Mouse (Mus musculus) heart, adult 2 months (tissue): ENCODE measurements at regions not wholly inside any gene's neighbourhood (a gene's known extent, or its start where the extent isn't known, plus 50 kb on each side); places are given as distances from the start of the nearest gene placed in this dataset.
"Not testable (repeated sequence)": the region's sequence is repeated elsewhere in the genome, so short reads cannot be mapped to it uniquely, and the experiment has no call there.

Experiments
- DNase-seq, 2 experiments: peaks; one replicate each; pipeline ENCODE4 v3.0.0; 2021
- H3K27ac ChIP-seq: fragments of 200-600 bp; 2 replicates; pipeline ENCODE4 v1.8.1; 2022
- H3K27me3 ChIP-seq: fragments of 200-500 bp; 2 replicates; pipeline ENCODE4 v1.6.1; 2012; ENCODE audit warnings: mild to moderate bottlenecking, low read length, inconsistent platforms, mixed read lengths; ENCODE audit not compliant: control insufficient read depth, insufficient read depth
- H3K36me3 ChIP-seq: fragments of 200-500 bp; 2 replicates; pipeline ENCODE4 v1.6.1; 2012; ENCODE audit warnings: low read length, inconsistent platforms; ENCODE audit not compliant: control insufficient read depth, insufficient read depth
- H3K4me1 ChIP-seq: fragments of 200-500 bp; 2 replicates; pipeline ENCODE4 v1.6.1; 2011; ENCODE audit warnings: low read length; ENCODE audit not compliant: control insufficient read depth, insufficient read depth
- H3K4me3 ChIP-seq: fragments of 200-600 bp; 2 replicates; pipeline ENCODE4 v1.8.1; 2022
- H3K79me2 ChIP-seq: fragments of 200-500 bp; replicated peaks from 2 replicates; pipeline ENCODE4 v1.6.1; 2012; ENCODE audit warnings: mild to moderate bottlenecking, inconsistent platforms, low read length, moderate library complexity, mixed read lengths; ENCODE audit not compliant: control insufficient read depth, insufficient read depth
- H3K9ac ChIP-seq: fragments of 200-500 bp; 2 replicates; pipeline ENCODE4 v1.6.1; 2012; ENCODE audit warnings: low read depth, mild to moderate bottlenecking, control low read depth, inconsistent platforms, low read length, mixed read lengths
- CTCF ChIP-seq: fragments of 200-600 bp; IDR thresholded peaks from 2 replicates; pipeline ENCODE4 v1.8.1; 2022; ENCODE audit warnings: antibody characterized with exemption, mild to moderate bottlenecking, moderate library complexity
- EP300 ChIP-seq: fragments of 200-500 bp; IDR thresholded peaks from 2 replicates; pipeline ENCODE4 v1.6.1; 2011; ENCODE audit warnings: low read depth, low read length, control low read depth; ENCODE audit not compliant: insufficient read depth
- POLR2A ChIP-seq: fragments of 200-500 bp; IDR thresholded peaks from 2 replicates; pipeline ENCODE4 v1.6.1; 2011; ENCODE audit warnings: mild to moderate bottlenecking, low read depth, low read length, control low read depth; ENCODE audit not compliant: insufficient read depth
- WGBS: fragments of 180-500 bp; shearing (Covaris S2); methylation state at CpG from one replicate; pipeline ENCODE4 v1.1.7; 2018; 5-methylcytosine and 5-hydroxymethylcytosine counted together
- intact Hi-C: fragments of 180-260 bp; cut with DNase I; formaldehyde crosslinking; loops from one replicate; pipeline ENCODE4 v1.15.1; 2025

DNA sequence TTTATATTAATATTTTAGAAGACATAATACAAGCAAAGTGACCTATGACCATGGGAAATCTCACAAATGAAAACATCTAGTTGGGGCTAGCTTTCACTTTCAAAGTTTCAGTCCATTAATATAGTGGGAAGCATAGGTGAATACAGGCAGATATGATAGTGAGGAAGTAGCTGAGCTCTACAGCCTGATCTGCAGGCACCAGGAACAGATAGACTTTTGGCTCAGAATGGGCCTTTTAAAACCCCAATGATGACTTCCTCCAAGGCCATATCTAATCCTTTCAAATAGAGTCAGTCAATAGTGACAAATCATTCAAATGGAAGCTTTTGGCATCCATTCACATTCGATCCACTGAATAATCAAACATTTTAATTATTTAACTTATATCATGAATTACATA is 581.6 kb upstream of the Pcdh17 start:
- Histone ChIP-seq H3K9ac (no peak overlapping the region), H3K27me3 (no peaks in the 10 kb centered on the region), H3K4me3 (no peak overlapping the region), H3K36me3 (no peaks in the 10 kb centered on the region), H3K79me2 (no peaks in the 10 kb centered on the region), H3K27ac (no peak overlapping the region), H3K4me1 (no peaks in the 10 kb centered on the region)
- TF ChIP-seq CTCF (no peak), POLR2A (no peak), EP300 (no peak)
- no peak for DNase-seq
- intact Hi-C loops: no loop called here
- 69% methylated on average over 1 of the region's 1 CpGs for WGBS

DNA sequence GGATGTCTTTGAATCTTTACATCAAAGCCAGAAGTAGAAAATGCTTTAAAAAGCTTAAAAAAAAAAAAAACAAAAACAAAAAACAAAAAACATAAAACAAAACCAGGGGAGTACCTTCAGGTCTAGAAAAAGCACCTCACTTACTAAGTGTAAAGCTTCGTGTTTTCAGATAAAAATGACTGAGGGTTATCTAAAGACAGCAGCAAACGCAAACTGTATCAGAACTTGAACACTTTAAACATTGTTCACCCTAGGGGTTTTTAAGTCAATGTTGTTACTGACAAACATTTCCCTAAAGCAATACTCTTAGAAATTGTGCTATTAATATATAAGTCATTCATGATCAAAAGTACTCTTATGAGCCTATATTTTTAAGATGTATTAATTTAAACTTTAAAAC is 580.7 kb upstream of the Pcdh17 start:
- no peaks in the 10 kb centered on the region for H3K36me3 ChIP-seq
- 44% methylated on average over 2 of the region's 2 CpGs for WGBS
- H3K4me3 ChIP-seq: no peak overlapping the region
- DNase-seq: no peak
- no peak overlapping the region for H3K9ac ChIP-seq
- H3K79me2 ChIP-seq: no peaks in the 10 kb centered on the region
- no peaks in the 10 kb centered on the region for H3K27me3 ChIP-seq
- no peak overlapping the region for H3K27ac ChIP-seq
- intact Hi-C loops: no loop called here
- TF ChIP-seq EP300 (no peak), CTCF (no peak), POLR2A (no peak)
- no peaks in the 10 kb centered on the region for H3K4me1 ChIP-seq

GRCm38 (mm10) chr14:83886393-83886792 is 557.0 kb upstream of the Pcdh17 start:
- WGBS: 42% methylated on average over 2 of the region's 2 CpGs
- Histone ChIP-seq H3K27ac (no peak overlapping the region), H3K36me3 (no peaks in the 10 kb centered on the region), H3K9ac (no peak overlapping the region), H3K27me3 (no peaks in the 10 kb centered on the region), H3K79me2 (no peaks in the 10 kb centered on the region), H3K4me1 (no peaks in the 10 kb centered on the region), H3K4me3 (no peak overlapping the region)
- no peak for TF ChIP-seq POLR2A
- TF ChIP-seq CTCF: no peak
- no peak for TF ChIP-seq EP300
- intact Hi-C loops: no loop called here
- no peak for DNase-seq

GRCm38 (mm10) chr14:83900711-83901110 is 542.7 kb upstream of the Pcdh17 start:
- intact Hi-C loops, H3K4me3 ChIP-seq, H3K4me1 ChIP-seq, H3K36me3 ChIP-seq, H3K27me3 ChIP-seq, DNase-seq, H3K79me2 ChIP-seq, H3K27ac ChIP-seq, H3K9ac ChIP-seq: not testable (repeated sequence)
- 35% methylated on average over 1 of the region's 1 CpGs for WGBS

DNA sequence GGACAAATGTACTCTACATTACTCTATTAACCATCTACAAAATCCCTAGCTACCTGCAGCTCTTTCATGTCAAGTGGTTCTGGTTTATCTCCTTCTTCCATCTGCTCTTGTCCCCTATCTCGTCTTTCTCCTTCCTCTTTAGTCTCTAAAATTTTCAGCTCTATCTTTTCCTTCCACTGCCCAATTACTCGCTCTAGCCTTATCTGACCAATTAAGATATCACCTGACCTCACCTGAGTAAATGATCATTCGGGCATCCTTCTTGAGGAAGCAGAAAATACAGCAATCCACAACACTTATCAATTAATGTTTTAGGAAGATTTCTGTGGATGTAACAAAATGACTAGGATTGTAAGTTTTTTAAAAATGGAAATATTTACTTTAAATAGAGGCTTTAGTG is 500.3 kb upstream of the Pcdh17 start:
- intact Hi-C loops: no loop called here
- no peak overlapping the region for H3K4me3 ChIP-seq
- H3K9ac ChIP-seq: no peak overlapping the region
- no peak overlapping the region for H3K27ac ChIP-seq
- H3K79me2 ChIP-seq: no peaks in the 10 kb centered on the region
- DNase-seq: no peak
- WGBS: 46% methylated on average over 3 of the region's 3 CpGs
- no peaks in the 10 kb centered on the region for H3K36me3 ChIP-seq
- TF ChIP-seq POLR2A: no peak
- TF ChIP-seq CTCF: no peak
- TF ChIP-seq EP300: no peak
- H3K4me1 ChIP-seq: no peaks in the 10 kb centered on the region
- H3K27me3 ChIP-seq: no peaks in the 10 kb centered on the region

DNA sequence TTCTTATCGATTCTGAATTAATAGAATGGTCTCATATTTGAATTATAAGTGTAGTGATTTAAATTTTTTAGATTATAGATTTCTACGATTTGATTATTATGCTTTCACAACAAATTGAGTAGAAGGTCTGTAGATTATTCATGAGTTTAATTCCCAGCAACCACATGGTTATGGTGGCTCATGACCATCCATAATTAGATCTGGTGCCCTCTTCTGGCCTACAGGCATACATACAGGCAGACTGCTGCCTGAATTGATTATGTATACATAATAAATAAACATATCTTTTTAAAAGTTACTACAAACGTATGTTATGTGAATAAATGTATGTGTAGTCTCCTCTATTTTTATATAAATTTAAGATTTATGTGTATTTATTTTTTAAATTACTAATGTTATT is 499.2 kb upstream of the Pcdh17 start:
- no peaks in the 10 kb centered on the region for H3K27me3 ChIP-seq
- H3K4me3 ChIP-seq: no peak overlapping the region
- intact Hi-C loops: no loop called here
- whole genome bisulfite sequencing: 49% methylated on average over 3 of the region's 3 CpGs
- no peak for DNase-seq
- H3K36me3 ChIP-seq: no peaks in the 10 kb centered on the region
- no peaks in the 10 kb centered on the region for H3K79me2 ChIP-seq
- H3K4me1 ChIP-seq: no peaks in the 10 kb centered on the region
- no peak overlapping the region for H3K27ac ChIP-seq
- no peak overlapping the region for H3K9ac ChIP-seq
- peak; percentile 26; the same call in 1 of the 2 replicates for TF ChIP-seq CTCF
- TF ChIP-seq POLR2A: no peak

DNA sequence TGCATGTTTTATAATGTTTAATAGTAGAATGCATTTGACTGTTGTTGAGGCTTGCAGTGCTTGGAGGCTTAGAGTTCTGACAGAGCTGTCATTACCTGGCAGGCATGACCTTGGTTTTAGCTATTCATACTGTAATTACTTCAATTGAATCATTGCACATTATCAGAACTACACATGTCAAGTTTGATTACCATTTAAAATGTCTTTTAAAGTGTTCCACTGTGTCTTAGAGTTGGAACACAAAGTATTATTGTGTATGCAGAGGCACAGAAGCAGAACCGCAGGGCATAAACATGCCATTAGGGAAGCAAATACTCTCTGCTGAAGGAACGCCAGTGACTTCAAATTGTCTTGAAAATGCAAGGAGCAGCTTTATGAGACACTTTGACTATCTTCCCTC is 493.7 kb upstream of the Pcdh17 start:
- Histone ChIP-seq H3K4me1 (no peaks in the 10 kb centered on the region), H3K4me3 (no peak overlapping the region), H3K79me2 (no peaks in the 10 kb centered on the region), H3K27me3 (no peaks in the 10 kb centered on the region), H3K36me3 (no peaks in the 10 kb centered on the region), H3K27ac (no peak overlapping the region), H3K9ac (no peak overlapping the region)
- no peak for DNase-seq
- 74% methylated on average over 2 of the region's 2 CpGs for WGBS
- TF ChIP-seq CTCF (no peak), POLR2A (no peak), EP300 (no peak)
- intact Hi-C loops: no loop called here
